Mouse (Mus musculus): ENCODE results near the gene Hectd2.

The Hectd2 gene

DNA sequence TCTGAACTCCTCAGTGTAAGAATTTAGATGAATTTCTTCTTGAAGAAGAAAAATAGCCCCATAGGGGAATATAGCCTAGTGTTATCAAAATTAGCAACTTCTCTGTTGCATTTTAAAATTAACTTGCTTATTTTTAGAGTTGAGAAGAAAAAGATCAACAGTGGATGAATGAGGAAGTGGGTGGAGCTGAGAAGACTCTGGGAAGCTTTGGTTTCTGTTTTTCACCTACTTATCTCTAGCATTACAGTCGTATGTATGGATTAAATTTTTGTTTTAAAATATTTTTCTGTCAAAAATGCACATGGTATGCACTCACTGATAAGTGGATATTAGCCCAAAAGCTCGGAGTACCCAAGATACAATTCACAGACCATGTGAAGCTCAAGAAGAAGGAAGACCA lies 6.7 kb downstream of the Hectd2 start:
- no peak for DNase-seq (ENCODE audit: low read depth, low spot score)

DNA sequence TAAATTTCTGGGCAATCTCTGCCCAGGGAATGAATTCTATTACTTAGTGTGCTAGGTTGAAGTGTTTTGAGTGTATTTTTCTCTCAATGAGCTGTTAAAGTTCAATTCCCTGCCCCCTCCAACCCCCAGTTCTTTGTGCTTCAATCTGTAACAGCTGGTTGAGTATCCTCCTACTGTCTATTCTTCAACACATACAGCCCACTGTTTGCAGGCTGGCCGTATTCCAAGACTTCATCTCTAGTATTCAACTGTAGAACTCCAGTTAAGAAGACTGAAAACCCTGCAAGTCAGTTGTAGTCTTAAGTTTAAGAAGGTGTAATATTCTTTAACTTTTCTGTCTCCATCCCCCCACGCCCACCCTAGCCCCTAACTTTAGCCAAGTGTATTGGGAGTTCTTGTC lies 10.0 kb downstream of the Hectd2 start:
- peak; percentile 85 for DNase-seq (ENCODE audit: low read depth, low spot score)

DNA sequence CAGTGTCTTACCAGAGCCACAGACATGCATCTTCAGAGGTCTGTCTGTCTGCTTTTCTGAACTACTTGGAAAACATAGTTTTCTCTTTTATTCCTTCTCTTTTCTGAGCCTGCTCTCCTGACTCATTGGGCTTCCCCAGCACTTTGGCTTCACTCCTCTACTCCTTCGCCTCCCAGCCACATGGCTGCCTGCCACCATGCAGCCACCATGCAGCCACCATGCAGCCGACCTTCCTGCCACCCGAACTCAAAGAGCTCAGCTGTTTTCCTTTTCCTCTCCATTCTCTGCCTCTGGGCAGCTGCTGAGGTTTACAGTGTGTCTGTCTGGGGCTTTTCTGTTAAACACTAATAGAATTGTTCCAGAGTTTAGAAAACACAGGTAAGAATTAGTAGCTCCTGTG lies 19.5 kb downstream of the Hectd2 start:
- no peak for DNase-seq (ENCODE audit: low read depth, low spot score)

DNA sequence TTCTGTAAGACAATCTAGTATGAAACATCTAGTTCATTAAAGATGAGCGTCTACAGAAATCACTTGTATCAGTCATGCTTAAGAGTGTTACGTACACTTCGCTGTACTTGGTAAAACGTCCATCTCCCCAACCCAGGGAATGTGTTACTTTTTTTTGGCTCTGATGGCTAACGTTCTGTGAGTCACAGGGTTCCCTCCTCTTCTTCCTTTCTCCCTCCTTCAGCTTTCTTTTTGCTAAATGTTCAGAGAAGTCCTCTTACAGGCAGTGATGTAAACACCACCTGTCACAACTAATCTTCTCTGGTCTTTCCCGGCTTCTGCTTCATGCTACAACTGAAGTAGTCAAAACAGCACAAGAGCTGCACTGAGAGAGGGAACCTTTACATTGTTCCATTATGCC lies 20.7 kb downstream of the Hectd2 start:
- DNase-seq (ENCODE audit: low read depth, low spot score) = peak; percentile 64

DNA sequence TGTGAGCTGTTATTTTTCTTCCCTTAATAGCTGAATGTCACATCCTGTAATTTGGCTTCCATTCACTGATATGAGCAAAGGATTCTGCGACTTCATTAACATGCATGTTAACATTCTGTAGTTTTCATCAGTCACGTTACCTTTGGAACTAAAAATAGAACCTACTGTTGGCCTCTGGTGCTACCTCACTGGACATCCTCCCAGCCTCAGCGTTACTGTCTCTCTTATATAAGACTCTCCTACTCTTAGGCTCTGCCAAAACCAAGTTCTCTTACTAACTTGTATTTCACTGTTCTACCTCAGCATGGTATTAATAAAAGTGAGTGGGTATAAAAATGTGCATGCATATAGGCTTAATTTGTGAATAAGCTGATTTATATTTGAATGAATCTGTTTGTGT lies 26.4 kb downstream of the Hectd2 start:
- peak; percentile 42 for DNase-seq (ENCODE audit: low read depth, low spot score)

DNA sequence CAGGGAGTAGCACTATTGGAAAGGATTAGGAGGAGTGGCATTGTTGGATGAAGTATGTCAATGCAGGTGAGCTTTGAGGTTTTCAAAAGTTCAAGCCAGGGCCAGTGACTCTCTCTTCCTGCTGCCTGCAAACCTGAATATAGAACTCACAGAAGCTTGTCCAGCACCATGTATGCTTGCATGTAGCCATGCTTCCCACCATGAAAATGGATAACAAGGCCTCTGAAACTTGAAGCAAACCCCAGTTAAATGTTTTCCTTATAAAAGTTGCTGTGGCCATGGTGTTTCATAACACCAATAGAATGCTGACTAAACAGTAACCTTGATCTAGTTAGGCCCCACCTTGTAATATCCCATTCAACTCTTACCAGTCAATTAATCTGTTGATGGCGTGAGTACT lies 27.7 kb downstream of the Hectd2 start:
- no peak for DNase-seq (ENCODE audit: low read depth, low spot score)

DNA sequence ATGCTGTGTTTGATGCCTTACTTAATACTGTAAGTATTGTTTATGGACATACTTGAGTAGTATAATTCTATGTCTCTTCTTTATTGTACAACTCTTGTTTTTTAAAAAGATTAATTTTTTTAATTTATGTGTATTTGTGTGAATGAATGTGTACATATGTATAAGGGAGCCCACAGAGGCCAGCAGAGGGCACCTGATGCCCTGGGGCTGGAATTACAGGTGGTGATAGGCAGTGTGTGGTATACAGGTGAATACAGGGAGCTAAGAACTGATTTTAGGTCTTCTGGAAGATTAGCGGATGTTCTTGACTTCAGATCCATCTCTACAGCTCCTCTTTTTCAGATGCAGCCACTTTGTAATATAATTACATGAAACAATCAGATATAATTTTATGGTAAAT lies 31.1 kb downstream of the Hectd2 start:
- DNase-seq (ENCODE audit: low read depth, low spot score) = no peak

DNA sequence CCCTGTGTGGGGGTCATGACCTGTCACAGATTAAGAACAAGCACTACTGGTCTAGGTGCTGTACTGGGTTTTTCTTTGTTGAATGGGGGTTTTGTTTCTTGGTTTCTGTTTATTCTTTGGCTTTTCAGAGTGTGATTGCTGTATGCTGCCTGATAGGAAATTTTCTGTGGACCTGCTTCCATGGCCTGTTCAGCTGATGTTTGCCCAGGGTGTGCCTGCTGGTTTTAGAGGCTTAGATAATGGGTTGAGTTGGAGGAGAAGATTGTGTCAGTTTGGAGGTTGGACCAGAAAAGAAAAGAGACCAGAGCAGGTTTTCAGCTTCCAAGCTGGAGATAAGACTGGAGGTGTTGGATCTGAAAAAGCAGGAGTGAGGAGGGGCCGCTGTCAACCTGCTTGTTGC lies 40.0 kb downstream of the Hectd2 start:
- DNase-seq (ENCODE audit: low read depth, low spot score) = no peak

DNA sequence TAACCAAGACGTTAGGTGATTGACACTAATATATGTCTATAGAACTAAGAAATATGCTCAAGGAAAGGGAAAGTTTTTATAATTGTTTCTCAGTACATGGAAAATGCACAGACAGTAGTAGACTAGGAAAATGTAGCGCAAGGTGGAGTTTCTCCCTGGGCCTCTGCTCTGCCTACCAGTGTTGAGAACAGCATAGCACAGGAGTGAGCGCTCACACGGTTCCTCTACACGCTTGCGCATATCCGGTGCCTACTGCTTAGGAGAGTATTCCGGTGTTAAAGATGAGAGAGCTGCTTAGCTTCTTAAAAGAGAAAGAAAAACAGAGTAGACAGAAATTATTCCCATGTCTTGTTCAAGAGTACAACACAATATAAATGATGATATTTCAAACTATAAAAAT lies 47.4 kb downstream of the Hectd2 start:
- DNase-seq (ENCODE audit: low read depth, low spot score) = no peak

DNA sequence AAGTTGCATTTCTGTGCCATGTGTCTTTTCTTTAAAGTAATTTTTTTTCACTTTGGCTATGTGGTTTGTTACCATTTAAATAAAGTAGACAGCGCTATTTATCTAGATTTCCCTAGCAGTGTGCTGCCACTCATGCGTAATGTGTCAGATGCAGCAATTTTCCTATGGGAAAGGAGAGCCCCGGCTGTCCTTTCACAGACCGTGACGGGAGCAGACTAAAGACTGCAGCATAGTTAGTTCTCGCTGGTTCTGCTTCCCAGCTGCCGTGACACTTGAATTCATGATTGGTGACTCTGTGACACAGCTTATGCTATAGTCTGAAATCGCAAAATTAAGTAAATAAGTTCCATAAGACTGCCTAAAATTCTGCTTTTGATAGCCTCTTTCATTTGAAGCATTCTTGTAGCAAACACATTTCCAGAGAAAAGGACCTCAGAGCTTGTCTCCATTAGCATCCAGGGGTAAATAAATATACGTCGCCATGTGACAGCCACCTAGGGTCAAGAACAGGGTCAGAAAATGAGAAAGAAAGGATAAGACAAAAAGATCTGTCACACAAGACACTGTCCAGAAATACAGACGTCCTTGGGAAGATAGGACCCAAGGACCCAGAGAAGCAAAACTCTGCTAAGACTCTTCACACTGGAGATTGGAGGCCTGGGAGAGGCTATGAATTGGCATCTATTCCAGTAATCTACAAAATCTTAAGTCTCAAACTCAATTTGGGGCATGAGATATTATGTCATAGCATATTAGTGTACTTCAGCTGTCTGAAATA lies 48.3 kb downstream of the Hectd2 start:
- DNase-seq (ENCODE audit: low read depth, low spot score) = no peak

DNA sequence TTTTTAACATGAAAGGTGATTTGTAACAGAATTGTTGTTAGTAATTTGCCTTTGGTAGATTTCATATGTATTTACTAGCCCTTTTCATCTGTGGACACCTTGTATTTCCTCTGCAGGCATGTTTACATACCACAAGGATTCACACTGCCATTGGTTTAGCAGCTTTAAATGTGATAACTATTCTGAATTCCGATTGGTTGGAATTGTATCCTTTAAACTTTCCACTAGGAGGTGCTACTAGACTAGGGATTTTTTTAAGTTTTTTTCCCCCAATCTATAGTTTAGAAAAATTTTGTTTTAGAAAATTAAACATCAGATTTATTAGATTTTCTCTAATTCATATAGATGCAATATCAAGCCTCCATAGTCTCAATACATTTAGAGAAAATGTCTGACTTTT lies 51.8 kb downstream of the Hectd2 start:
- DNase-seq (ENCODE audit: low read depth, low spot score) = peak; percentile 20

DNA sequence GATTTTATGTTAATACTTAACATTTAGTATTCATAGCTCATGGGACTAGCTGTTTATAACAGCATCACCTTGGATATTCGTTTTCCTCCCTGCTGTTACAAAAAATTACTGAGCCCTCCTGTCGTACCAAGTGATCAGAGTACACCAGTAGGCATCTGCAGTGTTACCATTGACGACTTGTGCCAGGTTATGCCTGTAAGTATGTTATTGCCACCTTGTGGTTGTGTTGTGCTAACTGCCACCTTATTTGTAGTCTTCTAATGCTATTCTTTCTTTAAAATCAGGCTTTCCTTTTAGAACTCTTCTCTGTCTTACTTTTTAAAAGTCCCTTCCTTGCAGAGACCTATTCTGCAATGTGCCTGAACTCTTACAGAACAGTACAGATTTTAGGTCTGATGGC lies 54.8 kb downstream of the Hectd2 start:
- DNase-seq (ENCODE audit: low read depth, low spot score) = peak; percentile 56

DNA sequence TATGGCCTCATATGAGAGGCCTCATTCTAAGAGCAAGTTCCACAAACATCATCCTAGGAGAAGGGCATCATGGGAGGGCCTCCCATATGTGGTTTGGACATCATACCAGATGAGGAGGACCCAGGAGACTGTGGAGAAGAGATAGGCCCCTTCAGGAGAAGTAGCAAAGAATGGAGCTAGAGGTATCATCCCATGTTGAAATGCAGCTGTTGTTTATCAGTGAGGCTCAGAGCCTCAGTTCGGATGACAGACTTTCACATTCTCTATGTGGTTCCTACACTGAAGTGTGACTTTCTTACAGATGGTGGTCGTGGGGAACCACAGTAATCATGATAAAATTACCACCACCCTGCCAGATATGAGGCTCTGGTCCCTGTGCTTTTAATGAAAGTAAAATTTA lies 55.9 kb downstream of the Hectd2 start:
- no peak for DNase-seq (ENCODE audit: low read depth, low spot score)

DNA sequence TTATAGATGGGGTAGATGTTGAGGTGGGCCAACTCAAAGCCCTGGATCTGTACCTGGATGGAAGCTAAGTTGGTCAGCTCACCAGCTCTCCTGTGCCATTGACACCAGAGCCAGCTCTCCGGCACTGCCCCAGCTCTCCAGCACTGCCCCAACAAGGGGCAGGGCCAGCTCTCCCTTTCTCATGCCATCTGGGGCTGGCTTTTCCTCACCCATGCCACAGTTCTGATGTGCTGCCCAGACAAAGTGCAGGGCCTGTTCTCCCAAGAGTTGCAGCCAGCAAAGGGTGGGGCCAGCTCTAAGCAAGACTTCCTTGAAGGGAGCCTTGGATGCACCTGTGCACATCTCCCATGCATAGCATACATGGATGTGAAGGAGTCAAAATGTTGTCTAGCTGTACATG lies 71.5 kb downstream of the Hectd2 start:
- DNase-seq (ENCODE audit: low read depth, low spot score) = no peak

DNA sequence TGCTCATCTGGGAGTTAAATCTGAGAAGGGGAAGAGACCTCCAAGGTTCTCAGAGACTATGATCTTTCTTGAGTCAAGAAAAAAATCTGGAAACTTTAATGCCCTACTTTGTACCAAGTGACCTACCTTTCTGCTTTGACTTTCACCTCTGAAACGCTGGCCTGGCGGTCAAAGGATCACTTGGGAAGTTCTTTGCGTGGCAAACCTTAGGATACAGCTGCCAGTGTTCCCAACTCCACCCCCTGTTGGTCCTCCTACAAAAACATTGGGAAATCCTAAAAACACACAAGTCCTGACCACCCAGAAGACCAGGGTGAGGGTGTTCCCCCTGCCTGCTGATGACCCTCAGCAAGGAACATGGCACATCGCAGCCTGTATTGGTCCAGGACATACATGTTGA lies 72.4 kb downstream of the Hectd2 start:
- DNase-seq (ENCODE audit: low read depth, low spot score) = no peak

DNA sequence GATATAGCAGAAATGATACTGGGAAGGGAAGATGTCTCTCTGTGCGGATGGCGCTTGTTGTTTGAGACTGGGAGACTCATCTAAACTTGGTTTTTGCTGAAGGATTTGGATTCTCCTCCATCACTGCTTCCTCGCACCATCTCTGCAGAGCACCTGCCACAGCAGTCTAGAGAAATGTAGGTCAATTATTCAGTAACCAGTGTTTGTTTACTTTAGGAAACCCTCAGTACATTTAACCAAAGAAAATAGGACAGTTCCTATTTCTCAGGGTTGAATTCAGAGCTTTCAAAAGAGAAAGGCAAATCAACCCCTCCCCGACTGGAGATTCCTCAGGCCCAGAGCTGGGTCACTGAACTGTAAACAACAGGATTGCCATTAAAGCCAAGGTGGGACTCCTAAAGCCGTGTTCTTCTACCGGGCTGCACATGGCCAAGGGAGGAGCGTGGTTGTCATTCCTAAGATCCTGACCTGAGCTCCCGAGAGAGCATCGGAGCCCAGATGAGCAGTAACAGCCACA lies 75.0 kb downstream of the Hectd2 start:
- no peak for DNase-seq (ENCODE audit: low read depth, low spot score)

DNA sequence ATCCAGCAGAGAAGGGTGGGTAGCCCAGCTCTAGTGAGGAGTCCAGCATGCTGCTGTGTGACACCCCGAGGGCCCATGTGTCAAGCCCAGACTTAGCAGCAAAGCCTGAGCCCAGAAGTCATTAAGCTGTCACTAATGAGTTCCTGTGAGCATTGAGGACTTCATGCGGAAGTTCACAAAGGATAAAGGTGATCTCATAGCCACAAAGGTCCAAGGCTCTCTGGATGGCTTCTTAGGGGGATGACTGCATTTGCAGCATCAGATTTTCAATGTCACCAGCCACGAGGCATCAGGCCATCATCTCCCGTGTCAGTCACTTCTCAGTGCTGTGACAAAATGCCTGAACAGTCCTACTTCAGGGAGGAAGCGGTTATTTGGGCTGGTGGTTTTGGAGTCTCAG lies 75.9 kb downstream of the Hectd2 start:
- DNase-seq (ENCODE audit: low read depth, low spot score) = no peak

DNA sequence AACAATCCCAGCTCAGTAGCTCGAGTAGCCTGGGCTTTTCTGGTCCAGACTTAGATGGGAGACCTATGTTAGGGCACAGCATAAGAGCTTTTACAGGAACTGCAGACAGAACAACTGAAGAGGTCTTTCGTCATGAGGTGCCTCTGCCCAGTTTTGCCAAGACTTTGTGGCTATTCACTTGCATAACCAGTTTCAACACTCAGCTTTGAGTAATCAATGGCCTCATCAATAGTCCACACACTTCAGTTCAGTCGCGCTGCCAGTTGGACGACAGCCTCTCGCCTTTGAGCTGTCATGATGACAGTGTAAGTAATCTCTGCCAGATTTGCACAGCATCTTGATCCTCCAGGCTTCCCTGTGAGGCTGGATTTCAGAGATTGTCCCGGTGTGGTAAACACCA lies 80.3 kb downstream of the Hectd2 start:
- DNase-seq (ENCODE audit: low read depth, low spot score) = no peak

DNA sequence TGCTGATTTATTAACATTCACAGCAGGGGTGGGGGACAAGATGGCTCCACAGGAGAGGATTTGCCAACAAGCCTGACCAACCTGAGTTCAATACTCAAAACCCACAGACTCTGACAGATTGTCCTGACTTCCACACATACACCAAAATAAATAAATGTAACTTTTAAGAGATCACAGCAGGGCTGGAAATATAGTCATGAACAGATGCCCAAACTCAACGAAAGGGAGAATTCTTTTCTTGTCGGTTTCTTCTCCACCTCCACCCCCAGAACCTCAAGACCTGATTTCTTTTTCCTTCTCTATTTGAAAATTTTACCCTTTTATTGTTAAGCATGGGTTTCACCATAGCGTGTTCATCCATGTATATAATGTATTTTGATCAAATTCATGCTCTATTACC lies 82.8 kb downstream of the Hectd2 start:
- DNase-seq (ENCODE audit: low read depth, low spot score) = peak; percentile 45

DNA sequence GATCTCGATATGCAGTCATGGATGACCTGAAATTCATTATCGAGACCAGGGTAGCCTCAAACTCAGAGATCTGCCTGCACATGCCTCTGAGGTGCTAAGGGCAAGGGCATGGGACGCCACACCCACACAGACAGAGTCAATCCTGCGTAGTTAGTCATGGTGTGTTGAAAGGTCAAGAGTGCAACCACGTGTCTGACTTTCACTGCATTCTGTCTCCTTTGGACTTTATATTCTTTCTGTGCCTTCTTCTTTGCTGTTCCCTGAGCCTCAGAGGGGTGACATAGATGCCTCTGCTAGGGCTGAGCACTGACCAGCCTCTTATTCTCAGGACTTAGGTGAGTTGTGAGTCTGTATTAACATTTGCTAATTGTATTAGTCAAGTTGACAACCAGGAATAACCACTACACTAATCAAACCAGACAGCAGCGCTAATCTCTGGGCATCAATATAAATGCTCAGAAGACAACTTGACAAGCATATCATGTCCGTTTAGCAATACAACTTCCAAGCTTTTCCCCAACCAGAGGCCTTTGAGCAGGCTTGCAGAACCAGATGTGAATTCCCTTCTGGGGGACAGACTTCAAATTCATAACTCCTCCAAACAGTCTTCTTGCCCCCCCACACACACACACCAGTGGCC lies 83.6 kb downstream of the Hectd2 start:
- DNase-seq (ENCODE audit: low read depth, low spot score) = no peak

DNA sequence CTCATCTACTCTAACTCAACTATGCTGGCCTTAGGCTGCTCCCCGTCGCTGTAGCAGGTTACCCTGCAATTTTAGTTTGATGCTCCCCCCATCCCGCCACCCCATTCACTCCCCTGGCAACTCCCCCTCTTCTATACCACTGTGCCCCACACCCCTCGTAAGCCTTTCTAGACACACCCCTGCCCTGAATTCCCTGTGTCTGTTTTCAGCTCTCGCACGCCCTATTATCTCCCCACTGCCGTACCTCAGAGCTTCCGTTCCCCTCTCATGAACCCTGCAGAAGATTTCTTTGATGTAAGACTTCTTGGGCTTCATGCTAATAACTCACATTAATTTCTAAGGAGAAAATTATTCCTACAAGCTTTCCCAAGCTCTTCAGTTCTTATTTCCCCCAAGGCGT lies 84.6 kb downstream of the Hectd2 start:
- DNase-seq (ENCODE audit: low read depth, low spot score) = no peak

DNA sequence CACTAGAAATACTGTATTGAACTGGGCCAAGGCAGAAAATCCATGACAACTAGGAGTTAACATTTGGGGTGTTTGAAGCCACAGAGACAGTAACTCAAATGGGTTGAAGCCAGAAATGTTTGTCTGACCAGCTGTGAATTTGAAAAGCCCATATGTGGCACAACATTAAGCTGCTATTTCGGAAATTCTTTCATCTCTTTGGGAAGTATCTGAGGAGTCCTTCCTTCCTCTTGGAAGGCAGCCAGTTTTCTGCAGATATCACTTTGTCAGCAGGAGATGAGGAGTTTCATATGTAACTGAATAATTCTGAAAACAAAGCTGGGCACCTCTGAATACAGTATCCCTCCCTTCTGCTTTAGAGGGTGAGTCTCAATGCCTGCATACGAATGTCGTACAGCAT lies 86.7 kb downstream of the Hectd2 start:
- DNase-seq (ENCODE audit: low read depth, low spot score) = peak; percentile 81

DNA sequence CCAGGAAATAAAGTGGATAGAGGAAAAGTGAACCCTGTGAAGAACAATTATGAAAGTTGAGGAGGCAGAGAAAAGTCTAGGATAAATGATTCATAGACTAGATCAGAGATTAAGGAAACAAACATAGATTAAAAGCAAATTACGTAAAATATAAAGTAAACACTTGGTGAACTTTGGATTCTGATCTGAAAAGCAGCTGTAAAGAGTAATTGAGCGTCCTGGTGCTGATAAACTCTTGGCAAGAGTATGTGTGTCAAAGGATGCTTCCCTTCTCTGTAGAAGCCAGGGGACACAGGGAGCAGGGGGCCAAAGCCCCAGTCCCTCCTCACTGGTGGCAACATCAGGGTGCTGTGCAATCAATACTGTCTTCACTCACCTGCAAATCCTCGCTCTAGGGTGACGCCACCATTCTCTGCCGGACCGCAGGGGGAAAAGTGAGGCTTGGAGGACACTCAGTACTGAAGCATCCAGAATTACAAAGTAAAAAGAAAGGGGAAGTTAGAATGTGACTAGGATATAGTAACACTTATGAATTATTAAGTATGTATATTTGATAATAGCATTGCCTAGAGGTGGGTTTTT lies 91.0 kb downstream of the Hectd2 start:
- DNase-seq (ENCODE audit: low read depth, low spot score) = no peak
